Mouse (Mus musculus): ENCODE measurements around the gene Cntf. TPM values are rescaled to one million over a fixed set of nuclear protein-coding genes. Genes with fewer than 3 reads are reported as not detected.
"Not testable (repeated sequence)": the region's sequence is repeated elsewhere in the genome, so short reads cannot be mapped to it uniquely, and the experiment has no call there.

The Cntf gene
- total RNA-seq, 2 experiments from 2014 or later, result 3.1 to 4.1 TPM

DNA sequence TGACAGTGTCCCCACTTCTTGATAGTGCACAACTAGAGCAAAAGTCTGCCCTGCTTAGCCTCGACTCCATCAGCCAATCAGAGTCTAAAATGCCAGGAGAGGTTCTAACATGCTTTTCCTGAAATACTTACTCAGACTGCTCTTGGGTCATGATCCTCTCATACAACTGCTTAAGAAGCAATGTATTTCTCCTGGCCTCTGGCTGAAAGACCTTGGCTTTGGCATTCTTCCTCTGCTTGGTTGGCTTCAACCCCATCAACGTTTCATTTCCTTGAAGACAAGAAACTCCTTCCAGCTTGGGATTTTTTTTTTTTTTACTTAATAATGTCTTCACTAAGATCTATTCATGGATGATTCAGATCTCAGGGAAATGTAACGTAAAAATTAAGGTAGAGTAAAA lies 9.1 kb downstream of the Cntf start:
- Histone ChIP-seq H3K27ac (no peak overlapping the region), H3K4me3 (no peak overlapping the region)
- DNase-seq (ENCODE audit: low spot score in 2 of 2), result no peak
- TF ChIP-seq CTCF (conservative IDR thresholded peaks at IDR 0.05), result no peak

DNA sequence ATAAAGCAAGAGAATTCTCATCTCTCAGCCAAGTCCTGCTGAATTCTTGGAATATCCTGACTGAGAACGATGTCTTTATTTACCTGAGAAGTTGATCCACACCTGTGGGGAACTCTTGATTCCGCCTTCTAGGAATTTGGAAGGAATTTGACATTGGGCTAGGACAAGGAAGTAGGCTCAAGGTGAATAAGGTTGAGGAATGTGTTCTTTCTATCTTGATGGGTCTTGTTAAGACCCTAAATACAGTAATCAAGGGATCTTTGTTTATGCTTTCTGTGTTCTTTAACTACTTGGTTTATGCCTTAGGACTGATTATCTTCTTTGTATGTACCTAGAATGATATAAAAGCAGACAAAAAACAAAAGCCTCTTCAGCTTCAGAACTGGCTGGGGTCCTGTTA lies 33.5 kb downstream of the Cntf start:
- Histone ChIP-seq H3K4me3 (no peak overlapping the region), H3K27ac (no peak overlapping the region)
- DNase-seq (ENCODE audit: low spot score in 2 of 2), result no peak

DNA sequence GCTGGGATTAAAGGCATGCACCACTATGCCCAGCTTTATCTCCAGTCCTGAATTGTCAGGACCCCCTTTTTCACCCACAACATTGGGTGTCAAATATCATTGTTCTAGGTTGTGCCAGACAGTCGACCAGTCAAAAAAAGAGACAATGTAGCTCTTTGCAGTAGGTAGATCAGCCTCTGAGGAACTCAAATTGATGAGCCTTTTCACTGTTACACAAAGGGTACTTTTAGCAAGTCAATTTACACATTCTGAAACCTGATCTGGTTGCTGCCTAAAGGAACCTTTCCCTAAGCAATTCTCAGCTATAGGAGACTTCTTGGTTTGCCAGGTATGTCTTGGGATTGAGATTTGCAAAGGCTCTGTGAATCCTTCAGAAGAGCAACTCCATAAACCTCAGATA lies 34.4 kb downstream of the Cntf start:
- Histone ChIP-seq H3K27ac (no peak overlapping the region), H3K4me3 (no peak overlapping the region)
- no peak for DNase-seq (ENCODE audit: low spot score in 2 of 2)
- TF ChIP-seq CTCF (conservative IDR thresholded peaks at IDR 0.05), result no peak

More for the DNA sequence above, 33.5 kb downstream of the Cntf start:
- TF ChIP-seq CTCF (conservative IDR thresholded peaks at IDR 0.05), result no peak

GRCm38 (mm10) chr19:12725851-12726250 lies 39.6 kb downstream of the Cntf start:
- DNase-seq (ENCODE audit: low spot score in 2 of 2), result no peak
- Histone ChIP-seq H3K27ac (no peak overlapping the region), H3K4me3 (no peak overlapping the region)
- no peak for TF ChIP-seq CTCF (conservative IDR thresholded peaks at IDR 0.05)

GRCm38 (mm10) chr19:12722308-12722707 lies 43.1 kb downstream of the Cntf start:
- peak in 1 of 2 experiments; percentile 23 for DNase-seq (ENCODE audit: low spot score in 2 of 2)
- TF ChIP-seq CTCF (conservative IDR thresholded peaks at IDR 0.05), result peak; percentile 72

GRCm38 (mm10) chr19:12721596-12721995 lies 43.8 kb downstream of the Cntf start:
- not testable (repeated sequence) for H3K4me3 ChIP-seq; DNase-seq (ENCODE audit: low spot score in 2 of 2); H3K27ac ChIP-seq

More at GRCm38 (mm10) chr19:12722308-12722707, 43.1 kb downstream of the Cntf start:
- Histone ChIP-seq H3K4me3 (no peak overlapping the region), H3K27ac (no peak overlapping the region)

DNA sequence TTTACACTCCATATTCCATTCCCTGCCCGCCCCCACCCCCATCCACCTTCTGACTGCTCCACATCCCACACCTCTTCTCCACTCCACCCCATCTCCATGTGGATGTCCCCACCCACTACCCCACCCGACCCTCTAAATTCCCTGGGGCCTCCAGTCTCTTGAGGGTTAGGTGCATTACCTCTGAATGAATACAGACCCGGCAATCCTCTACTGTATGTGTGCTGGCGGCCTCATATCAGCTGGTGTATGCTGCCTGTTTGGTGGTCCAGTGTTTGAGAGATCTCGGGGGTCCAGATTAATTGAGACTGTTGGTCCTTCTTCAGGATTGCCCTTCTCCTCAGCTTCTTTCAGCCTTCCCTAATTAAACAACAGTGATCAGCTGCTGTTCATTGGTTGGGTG lies 44.5 kb downstream of the Cntf start:
- H3K4me3 ChIP-seq; DNase-seq (ENCODE audit: low spot score in 2 of 2); H3K27ac ChIP-seq: not testable (repeated sequence)

DNA sequence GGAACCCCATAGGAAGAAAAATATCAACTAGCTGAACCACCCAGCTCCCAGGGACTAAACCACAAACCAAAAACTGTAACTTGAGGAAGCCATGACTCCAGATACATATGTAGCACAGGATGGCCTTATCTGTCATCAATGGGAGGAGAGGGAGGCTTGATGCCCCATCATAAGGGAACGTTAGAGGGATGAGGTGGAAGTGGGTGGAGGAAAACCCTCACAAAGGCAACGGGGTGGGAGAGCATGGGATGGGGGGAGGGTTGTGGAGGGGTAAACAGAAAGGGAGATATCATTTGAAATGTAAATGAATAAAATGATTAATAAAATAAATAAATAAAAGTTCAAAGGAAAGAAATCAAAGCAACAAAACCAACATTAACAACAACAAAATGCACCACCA lies 45.0 kb downstream of the Cntf start:
- TF ChIP-seq CTCF (conservative IDR thresholded peaks at IDR 0.05), result no peak
- H3K4me3 ChIP-seq, result no peak overlapping the region
- DNase-seq (ENCODE audit: low spot score in 2 of 2), result no peak
- no peak overlapping the region for H3K27ac ChIP-seq

GRCm38 (mm10) chr19:12719189-12719588 lies 46.2 kb downstream of the Cntf start:
- H3K27ac ChIP-seq, result no peak overlapping the region
- no peak for TF ChIP-seq CTCF (conservative IDR thresholded peaks at IDR 0.05)
- no peak overlapping the region for H3K4me3 ChIP-seq
- DNase-seq (ENCODE audit: low spot score in 2 of 2), result no peak

Other genes with a start within 250 kb of the Cntf start
- 1 to 10 TPM; 1.5 to 2.0 TPM for gene Fam111a, start 219.9 kb downstream of the Cntf start, total RNA-seq (2021)
- not detected for gene Gm4952, start 165.7 kb downstream of the Cntf start, total RNA-seq (2021)
- under 1 TPM in 1 of 2 experiments, not detected in 1; 0.20 TPM for gene Glyat, start 132.3 kb downstream of the Cntf start, total RNA-seq (2021)
- gene Olfr1442, start 95.2 kb downstream of the Cntf start, total RNA-seq (2021), result not detected
- gene Olfr1443, start 87.5 kb downstream of the Cntf start, total RNA-seq (2021), result not detected
- not detected for gene Keg1, start 69.8 kb downstream of the Cntf start, total RNA-seq (2021)
- 10 to 100 TPM; 87.6 to 94.8 TPM for gene Zfp91, start 30.5 kb upstream of the Cntf start, total RNA-seq (2021)
- 1 to 10 TPM; 1.1 to 1.3 TPM for gene Lpxn, start 30.6 kb upstream of the Cntf start, total RNA-seq (2021)
- gene Gm5244, start 81.0 kb upstream of the Cntf start, total RNA-seq (2021), result not detected
- not detected for gene Olfr1444, start 91.7 kb upstream of the Cntf start, total RNA-seq (2021)
- gene Olfr1445, start 118.2 kb upstream of the Cntf start, total RNA-seq (2021), result not detected
- not detected for gene Olfr1446, start 127.9 kb upstream of the Cntf start, total RNA-seq (2021)
- not detected for gene Olfr1447, start 138.1 kb upstream of the Cntf start, total RNA-seq (2021)
- gene Olfr1448, start 158.8 kb upstream of the Cntf start, total RNA-seq (2021), result not detected
- gene Olfr1449, start 165.2 kb upstream of the Cntf start, total RNA-seq (2021), result not detected
- not detected for gene Olfr1450, start 184.6 kb upstream of the Cntf start, total RNA-seq (2021)
- not detected for gene Olfr1451, start 229.4 kb upstream of the Cntf start, total RNA-seq (2021)

All from layer of hippocampus, adult 2 months (tissue).